Mouse (Mus musculus) CH12.LX (cell line): ENCODE results near the gene Lmod2. TPM values are rescaled to one million over a fixed set of nuclear protein-coding genes. Genes with fewer than 3 reads are reported as not detected.

Experiments
- DNase-seq: peaks from one replicate; pipeline ENCODE4 v3.0.0-alpha.2; 2013; ENCODE audit errors: extremely low read depth
- H3K27ac ChIP-seq: 2 replicates; pipeline ENCODE4 v1.5.1; 2012; ENCODE audit warnings: low read depth, mild to moderate bottlenecking, control low read depth, moderate library complexity; ENCODE audit not compliant: insufficient read depth
- H3K27me3 ChIP-seq: replicated peaks from 2 replicates; pipeline ENCODE3; 2012; ENCODE audit warnings: inconsistent platforms
- H3K36me3 ChIP-seq, 2 experiments: replicated peaks in 1 of 2; 2 replicates each; pipeline versions ENCODE3 to v1.6.1; 2012; ENCODE audit warnings: inconsistent platforms in 1 of 2, low read length in 1 of 2, mild to moderate bottlenecking in 1 of 2, mixed read lengths in 1 of 2, moderate library complexity in 1 of 2; ENCODE audit not compliant: control insufficient read depth in 1 of 2, insufficient read depth in 1 of 2
- H3K4me1 ChIP-seq, 2 experiments: 2 replicates each; pipeline ENCODE4 v1.6.1; 2012; ENCODE audit warnings: inconsistent platforms in 1 of 2, moderate library complexity in 1 of 2; ENCODE audit not compliant: insufficient read depth in 2 of 2, control insufficient read depth in 1 of 2
- H3K4me2 ChIP-seq: 2 replicates; pipeline ENCODE4 v1.6.1; 2012; ENCODE audit warnings: low read depth, mild to moderate bottlenecking, control low read depth; ENCODE audit not compliant: poor library complexity, insufficient read depth, severe bottlenecking
- H3K4me3 ChIP-seq, 3 experiments: fragments of 150-350 bp in 1 of 3; sonication (generic) in 1 of 3; replicated peaks in 1 of 3; 2 replicates each; pipeline versions ENCODE3 to v1.5.1; 2011 to 2012; ENCODE audit warnings: low read depth in 2 of 3, low read length in 2 of 3, mild to moderate bottlenecking in 2 of 3, moderate library complexity in 2 of 3, control low read depth in 1 of 3, improper control_type of control experiment in 1 of 3, inconsistent platforms in 1 of 3, mixed read lengths in 1 of 3; ENCODE audit not compliant: poor library complexity in 1 of 3
- H3K79me2 ChIP-seq: replicated peaks from 2 replicates; pipeline ENCODE4 v1.6.1; 2012; ENCODE audit warnings: mild to moderate bottlenecking, moderate library complexity; ENCODE audit not compliant: control insufficient read depth, poor library complexity, insufficient read depth, severe bottlenecking; ENCODE audit errors: extremely low read depth
- H3K9ac ChIP-seq: 2 replicates; pipeline ENCODE4 v1.6.1; 2012; ENCODE audit warnings: low read depth, mild to moderate bottlenecking, control low read depth, moderate library complexity; ENCODE audit not compliant: insufficient read depth
- H3K9me3 ChIP-seq: replicated peaks from 2 replicates; pipeline ENCODE3; 2012; ENCODE audit warnings: low read length, inconsistent platforms, mixed read lengths
- CHD1 ChIP-seq: IDR thresholded peaks from 2 replicates; pipeline ENCODE4 v1.6.1; 2012; ENCODE audit warnings: low read depth, low read length, improper control_type of control experiment, inconsistent platforms
- ELF1 ChIP-seq: IDR thresholded peaks from 2 replicates; pipeline ENCODE4 v1.6.1; 2014; ENCODE audit warnings: low read depth, mild to moderate bottlenecking, inconsistent platforms, low read length, improper control_type of control experiment
- EP300 ChIP-seq: IDR thresholded peaks from 2 replicates; pipeline ENCODE4 v1.6.1; 2011; ENCODE audit warnings: low read length, improper control_type of control experiment
- JUN ChIP-seq: IDR thresholded peaks from 2 replicates; pipeline ENCODE4 v1.6.1; 2011; ENCODE audit warnings: low read depth, mild to moderate bottlenecking, low read length, improper control_type of control experiment, moderate library complexity; ENCODE audit not compliant: insufficient read depth
- JUND ChIP-seq: conservative IDR thresholded peaks from 2 replicates; pipeline ENCODE4 v1.6.1; 2011; ENCODE audit warnings: low read depth, low read length, improper control_type of control experiment
- KAT2A ChIP-seq: IDR thresholded peaks from 2 replicates; pipeline ENCODE4 v1.6.1; 2012; ENCODE audit warnings: low read length, improper control_type of control experiment, inconsistent platforms; ENCODE audit not compliant: insufficient replicate concordance
- MAFK ChIP-seq: IDR thresholded peaks from 2 replicates; pipeline ENCODE4 v1.6.1; 2011; ENCODE audit warnings: low read length, improper control_type of control experiment; ENCODE audit not compliant: insufficient replicate concordance
- MAZ ChIP-seq: IDR thresholded peaks from 2 replicates; pipeline ENCODE4 v1.6.1; 2012; ENCODE audit warnings: low read depth, mild to moderate bottlenecking, inconsistent platforms, low read length, improper control_type of control experiment, moderate library complexity
- MEF2A ChIP-seq: IDR thresholded peaks from 2 replicates; pipeline ENCODE4 v1.6.1; 2014; ENCODE audit warnings: low read depth, mild to moderate bottlenecking, inconsistent platforms, low read length, improper control_type of control experiment, borderline replicate concordance
- MXI1 ChIP-seq: IDR thresholded peaks from 2 replicates; pipeline ENCODE4 v1.6.1; 2011; ENCODE audit warnings: mild to moderate bottlenecking, low read depth, low read length, improper control_type of control experiment
- MYC ChIP-seq: IDR thresholded peaks from 2 replicates; pipeline ENCODE4 v1.6.1; 2011; ENCODE audit warnings: low read depth, mild to moderate bottlenecking, improper control_type of control experiment, low read length
- NRF1 ChIP-seq: IDR thresholded peaks from 2 replicates; pipeline ENCODE4 v1.6.1; 2014; ENCODE audit warnings: low read depth, mild to moderate bottlenecking, inconsistent platforms, low read length, improper control_type of control experiment, moderate library complexity
- PAX5 ChIP-seq: IDR thresholded peaks from 2 replicates; pipeline ENCODE4 v1.6.1; 2012; ENCODE audit warnings: low read length, inconsistent platforms, mixed read lengths
- RAD21 ChIP-seq: IDR thresholded peaks from 2 replicates; pipeline ENCODE4 v1.6.1; 2011; ENCODE audit warnings: low read depth, mild to moderate bottlenecking, low read length, improper control_type of control experiment, moderate library complexity
- SIN3A ChIP-seq: IDR thresholded peaks from 2 replicates; pipeline ENCODE4 v1.6.1; 2012; ENCODE audit warnings: low read length, improper control_type of control experiment, inconsistent platforms
- TBP ChIP-seq: conservative IDR thresholded peaks from 2 replicates; pipeline ENCODE4 v1.6.1; 2011; ENCODE audit warnings: low read depth, low read length, improper control_type of control experiment
- TCF12 ChIP-seq: IDR thresholded peaks from 2 replicates; pipeline ENCODE4 v1.6.1; 2014; ENCODE audit warnings: low read depth, mild to moderate bottlenecking, inconsistent platforms, low read length, improper control_type of control experiment
- UBTF ChIP-seq: IDR thresholded peaks from 2 replicates; pipeline ENCODE4 v1.6.1; 2012; ENCODE audit warnings: low read depth, mild to moderate bottlenecking, inconsistent platforms, low read length, improper control_type of control experiment, moderate library complexity
- USF1 ChIP-seq: IDR thresholded peaks from 2 replicates; pipeline ENCODE4 v1.6.1; 2014; ENCODE audit warnings: low read depth, mild to moderate bottlenecking, inconsistent platforms, low read length, improper control_type of control experiment
- ZC3H11A ChIP-seq: IDR thresholded peaks from 2 replicates; pipeline ENCODE4 v1.6.1; 2012; ENCODE audit warnings: low read depth, mild to moderate bottlenecking, inconsistent platforms, low read length, improper control_type of control experiment
- ZNF384 ChIP-seq: IDR thresholded peaks from 2 replicates; pipeline ENCODE4 v1.6.1; 2012; ENCODE audit warnings: low read depth, low read length, improper control_type of control experiment, inconsistent platforms
- dilution Hi-C: fragments of 300-500 bp; cut with MboI; formaldehyde crosslinking; loops from 2 replicates; pipeline ENCODE4 v1.14.3; 2020; ENCODE audit warnings: low sequenced_read_pairs; ENCODE audit not compliant: extremely low pct_unique_long_range_greater_than_20kb, extremely low pct_ligation_motif_present
- in situ Hi-C: fragments of 300-500 bp; cut with MboI; formaldehyde crosslinking; loops from 3 replicates; pipeline ENCODE4 v1.14.3; 2019; ENCODE audit warnings: low sequenced_read_pairs, low pct_ligation_motif_present, low pct_unique_long_range_greater_than_20kb, mixed read lengths
- polyA plus RNA-seq: library from polyadenylated mRNA; unstranded; fragments of >175 nt; gene quantifications from 2 replicates; pipeline ENCODE4 v1.2.1, GENCODE M21; 2012; ENCODE audit warnings: low read depth; ENCODE audit not compliant: insufficient read length
- total RNA-seq, 2 experiments: library from RNA; depleted of rRNA; stranded (reverse); fragments of 300-350 nt in 1 of 2; fragments of >200 nt in 1 of 2; gene quantifications; 2 replicates each; pipeline ENCODE4 v1.2.3; 2012 to 2014

Lmod2 gene
- total and polyA plus RNA-seq, 3 experiments: not detected

DNA sequence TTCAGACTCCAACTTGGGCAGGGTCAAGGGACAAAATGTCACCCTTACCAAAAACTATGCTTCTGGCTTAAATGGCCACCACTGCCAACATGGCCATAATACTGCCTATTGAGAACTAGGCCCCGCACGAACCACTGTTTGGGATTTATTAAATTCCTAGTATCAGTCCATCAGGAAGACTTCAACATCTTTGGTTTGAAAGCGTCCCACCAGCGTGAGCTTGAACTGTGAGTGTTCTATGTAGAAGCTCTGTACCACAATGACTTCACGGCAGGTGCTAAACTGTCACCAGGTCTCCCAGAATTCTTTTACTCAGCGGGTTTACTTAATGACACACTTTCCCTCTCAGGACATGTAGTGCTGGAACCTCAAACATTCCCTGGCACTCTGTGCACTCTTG is 15.8 kb downstream of the Lmod2 start:
- Histone ChIP-seq H3K9ac (no peak overlapping the region), H3K4me1 (peaks cover 0 to 9% of the 10 kb centered on the region in 2 experiments; a peak in 2 of 4 replicates), H3K4me2 (no peak overlapping the region), H3K36me3 (peaks cover 19 to 53% of the 10 kb centered on the region in 2 experiments), H3K27ac (no peak overlapping the region), H3K9me3 (no peaks in the 10 kb centered on the region), H3K27me3 (no peaks in the 10 kb centered on the region), H3K4me3 (no peak overlapping the region), H3K79me2 (no peaks in the 10 kb centered on the region)
- TF ChIP-seq KAT2A: no peak
- no peak for TF ChIP-seq MXI1
- no peak for TF ChIP-seq CHD1
- TF ChIP-seq MAFK: no peak
- no peak for TF ChIP-seq NRF1
- no peak for TF ChIP-seq MYC
- no peak for TF ChIP-seq ELF1
- no peak for TF ChIP-seq ZC3H11A
- TF ChIP-seq UBTF: no peak
- TF ChIP-seq MEF2A: no peak
- no peak for TF ChIP-seq JUND
- TF ChIP-seq JUN: no peak
- no peak for TF ChIP-seq EP300
- no peak for TF ChIP-seq MAZ
- in situ Hi-C loops (no loop called here), dilution Hi-C loops (no loop called here)
- no peak for DNase-seq

DNA sequence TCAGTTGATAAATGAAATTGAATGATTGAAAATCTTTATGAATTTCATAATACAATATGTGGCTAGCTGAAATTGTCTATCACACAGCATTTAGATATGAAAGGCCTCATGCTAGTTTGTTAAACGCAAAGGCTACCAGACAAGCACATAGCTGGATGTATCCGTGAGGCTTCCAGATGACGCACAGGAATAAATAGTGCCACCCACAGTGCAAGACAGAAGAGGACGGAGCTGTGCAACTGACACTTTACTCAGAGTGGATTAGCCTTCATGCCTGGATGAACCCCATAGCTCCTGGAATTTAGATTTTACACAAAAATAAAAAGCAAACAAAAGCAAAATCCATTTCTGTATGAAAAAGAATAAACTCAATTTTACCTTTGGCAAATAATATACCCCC is 16.4 kb downstream of the Lmod2 start:
- H3K4me1 ChIP-seq: peaks cover 0 to 3% of the 10 kb centered on the region in 2 experiments; a peak in 2 of 4 replicates
- in situ Hi-C loops (no loop called here), dilution Hi-C loops (no loop called here)
- H3K27ac ChIP-seq: no peak overlapping the region
- no peak overlapping the region for H3K4me2 ChIP-seq
- H3K4me3 ChIP-seq: no peak overlapping the region
- H3K36me3 ChIP-seq: peaks cover 19 to 57% of the 10 kb centered on the region in 2 experiments
- no peaks in the 10 kb centered on the region for H3K9me3 ChIP-seq
- TF ChIP-seq SIN3A (no peak), TCF12 (no peak), JUND (no peak), MAFK (no peak), ELF1 (no peak), MXI1 (no peak), RAD21 (no peak), TBP (no peak), MYC (no peak), ZNF384 (no peak), USF1 (no peak), PAX5 (no peak)
- no peaks in the 10 kb centered on the region for H3K79me2 ChIP-seq
- no peak for DNase-seq
- H3K9ac ChIP-seq: no peak overlapping the region
- H3K27me3 ChIP-seq: no peaks in the 10 kb centered on the region
